Mouse (Mus musculus) kidney, embryonic 14.5 days (tissue): ENCODE data around the gene Gm9733. TPM values are rescaled to one million over a fixed set of nuclear protein-coding genes. Genes with fewer than 3 reads are reported as not detected.

Source experiments
- ATAC-seq: fragments of 200-750 bp; cut with Nextera tagmentation; 2 replicates; pipeline ENCODE4 v1.8.0; 2017; ENCODE audit warnings: moderate number of reproducible peaks, mild to moderate bottlenecking, moderate TSS enrichment, moderate library complexity; ENCODE audit not compliant: low FRiP score, low TSS enrichment
- H3K27ac ChIP-seq: fragments of 300-500 bp; sonication (generic); 2 replicates; pipeline ENCODE4 v1.5.1; 2014; ENCODE audit warnings: low read depth, mild to moderate bottlenecking, low read length, moderate library complexity, mixed read lengths
- H3K27me3 ChIP-seq: fragments of 300-500 bp; sonication (generic); 2 replicates; pipeline ENCODE4 v1.6.1; 2014; ENCODE audit warnings: mild to moderate bottlenecking, low read length; ENCODE audit not compliant: control insufficient read depth, insufficient read depth
- H3K36me3 ChIP-seq: fragments of 300-500 bp; sonication (generic); 2 replicates; pipeline ENCODE4 v1.6.1; 2014; ENCODE audit warnings: low read length, mixed read lengths; ENCODE audit not compliant: control insufficient read depth, insufficient read depth
- H3K4me1 ChIP-seq: fragments of 300-500 bp; sonication (generic); 2 replicates; pipeline ENCODE4 v1.6.1; 2014; ENCODE audit warnings: low read length, mixed read lengths; ENCODE audit not compliant: control insufficient read depth, insufficient read depth
- H3K4me2 ChIP-seq: fragments of 300-500 bp; sonication (generic); replicated peaks from 2 replicates; pipeline ENCODE4 v1.6.1; 2014; ENCODE audit warnings: low read depth, mild to moderate bottlenecking, low read length
- H3K4me3 ChIP-seq: fragments of 300-500 bp; sonication (generic); 2 replicates; pipeline ENCODE4 v1.5.1; 2014; ENCODE audit warnings: mild to moderate bottlenecking, low read length
- H3K9ac ChIP-seq: fragments of 300-500 bp; sonication (generic); 2 replicates; pipeline ENCODE4 v1.6.1; 2014; ENCODE audit warnings: low read depth, mild to moderate bottlenecking, low read length, moderate library complexity
- H3K9me3 ChIP-seq: fragments of 300-500 bp; sonication (generic); 2 replicates; pipeline ENCODE4 v1.6.1; 2016; ENCODE audit warnings: low read length; ENCODE audit not compliant: control insufficient read depth
- WGBS: fragments of 180-500 bp; shearing (Covaris S2); extraction: QIAGEN DNeasy Blood & Tissue Kit; methylation state at CpG from one replicate; pipeline ENCODE4 v1.1.7; 2014; 5-methylcytosine and 5-hydroxymethylcytosine counted together
- polyA plus RNA-seq: library from polyadenylated mRNA; unstranded; fragments of >200 nt; fragmentation: Nextera tagmentation; extraction: Ambion mirVana; gene quantifications from 2 replicates; pipeline ENCODE4 v1.2.1, GENCODE M21; 2014

The Gm9733 gene
- polyA plus RNA-seq, 1 experiment from 2014 or later = not detected

- H3K4me2 ChIP-seq = no peak overlapping the region
- H3K9me3 ChIP-seq = no peaks in the 10 kb centered on the region
- no peak overlapping the region for H3K4me3 ChIP-seq
- H3K9ac ChIP-seq = no peak overlapping the region
- H3K4me1 ChIP-seq = no peaks in the 10 kb centered on the region
- no peak overlapping the region for H3K27ac ChIP-seq
- no peaks in the 10 kb centered on the region for H3K27me3 ChIP-seq
- WGBS = 82% methylated on average over 5 of the region's 5 CpGs
- no peaks in the 10 kb centered on the region for H3K36me3 ChIP-seq
- ATAC-seq = no peak
Observed at GRCm38 (mm10) chr3:15275899-15276526, 56.1 kb downstream of the Gm9733 start.

- no peak for ATAC-seq
- H3K9me3 ChIP-seq = no peaks in the 10 kb centered on the region
- no peak overlapping the region for H3K4me2 ChIP-seq
- no peaks in the 10 kb centered on the region for H3K4me1 ChIP-seq
- no peaks in the 10 kb centered on the region for H3K27me3 ChIP-seq
- H3K4me3 ChIP-seq = no peak overlapping the region
- H3K9ac ChIP-seq = no peak overlapping the region
- no peaks in the 10 kb centered on the region for H3K36me3 ChIP-seq
- WGBS = 11% methylated on average over 3 of the region's 3 CpGs
- H3K27ac ChIP-seq = no peak overlapping the region
Observed at GRCm38 (mm10) chr3:15264450-15264849, 67.7 kb downstream of the Gm9733 start.

GRCm38 (mm10) chr3:15255726-15256125 lies 76.4 kb downstream of the Gm9733 start:
- Histone ChIP-seq H3K4me3 (no peak overlapping the region), H3K27me3 (no peaks in the 10 kb centered on the region), H3K4me1 (no peaks in the 10 kb centered on the region), H3K9ac (no peak overlapping the region), H3K9me3 (no peaks in the 10 kb centered on the region), H3K36me3 (no peaks in the 10 kb centered on the region), H3K27ac (no peak overlapping the region), H3K4me2 (no peak overlapping the region)
- no peak for ATAC-seq
- WGBS = 81% methylated on average over 6 of the region's 6 CpGs

Other genes with a start within 250 kb of the Gm9733 start
- not detected in 2 replicates for gene Sirpb1a, start 94.2 kb upstream of the Gm9733 start, polyA plus RNA-seq
- gene Sirpb1b, start 242.8 kb upstream of the Gm9733 start, polyA plus RNA-seq = not detected in 2 replicates